In genomic region chr12:69296511-69297410, GRCm38 (mm10) we compare ENCODE assay signal across 1 mouse cellular context.
TF ChIP-seq lines count a peak whose summit lies in the region.

Gene Klhdc2 (plus strand): TSS chr12:69296681.

TF ChIP-seq in CH12.LX, 34 proteins besides CTCF, POLR2A, EP300 and RAD21 (continued from another document):
- no peak for TF ChIP-seq POLR2AphosphoS2 (IDR thresholded peaks at IDR 0.05; ENCODE audit: low read depth, low read length)
- peak; percentile 81; the same call in 1 of the 2 replicates for TF ChIP-seq MEF2A (IDR thresholded peaks at IDR 0.05; ENCODE audit: borderline replicate concordance, low read depth, low read length)
- TF ChIP-seq SMC3 (IDR thresholded peaks at IDR 0.05; ENCODE audit: low read depth, low read length): no peak
- TF ChIP-seq HCFC1 (IDR thresholded peaks at IDR 0.05; ENCODE audit: low read depth, low read length): peak; percentile 91
- peak; percentile 75 for TF ChIP-seq TBP (conservative IDR thresholded peaks at IDR 0.05; ENCODE audit: low read depth, low read length)
- TF ChIP-seq NRF1 (IDR thresholded peaks at IDR 0.05; ENCODE audit: low read depth, low read length): peak; percentile 48
- TF ChIP-seq GABPA (IDR thresholded peaks at IDR 0.05; ENCODE audit: insufficient replicate concordance, low read depth, low read length): no peak
- no peak for TF ChIP-seq USF2 (conservative IDR thresholded peaks at IDR 0.05; ENCODE audit: low read depth, low read length)
- TF ChIP-seq MXI1 (IDR thresholded peaks at IDR 0.05; ENCODE audit: low read depth, low read length): peak; percentile 40; the same call in 1 of the 2 replicates
- no peak for TF ChIP-seq USF1 (IDR thresholded peaks at IDR 0.05; ENCODE audit: low read depth, low read length)
- TF ChIP-seq JUND (conservative IDR thresholded peaks at IDR 0.05; ENCODE audit: low read depth, low read length): no peak
- peak; percentile 78 for TF ChIP-seq IRF4 (IDR thresholded peaks at IDR 0.05; ENCODE audit: low read depth, low read length)
- 0 out of 2 replicates have a peak, but pooled peaks have one; percentile 35 for TF ChIP-seq MAZ (IDR thresholded peaks at IDR 0.05; ENCODE audit: low read depth, low read length)
- TF ChIP-seq UBTF (IDR thresholded peaks at IDR 0.05; ENCODE audit: low read depth, low read length): peak; percentile 80
- TF ChIP-seq RCOR1 (conservative IDR thresholded peaks at IDR 0.05; ENCODE audit: low read depth, low read length): 0 out of 2 replicates have a peak, but pooled peaks have one; percentile 16
- peak; percentile 85 for TF ChIP-seq TCF12 (IDR thresholded peaks at IDR 0.05; ENCODE audit: low read depth, low read length)
- TF ChIP-seq ZNF384 (IDR thresholded peaks at IDR 0.05; ENCODE audit: low read depth, low read length): no peak
- peak; percentile 90 for TF ChIP-seq SIN3A (IDR thresholded peaks at IDR 0.05; ENCODE audit: low read length)
- TF ChIP-seq MAFK (IDR thresholded peaks at IDR 0.05; ENCODE audit: insufficient replicate concordance, low read length): no peak
- no peak for TF ChIP-seq PAX5 (IDR thresholded peaks at IDR 0.05; ENCODE audit: low read length)
- no peak for TF ChIP-seq ETS1 (conservative IDR thresholded peaks at IDR 0.05; ENCODE audit: low read depth, low read length)
- no peak for TF ChIP-seq BHLHE40 (IDR thresholded peaks at IDR 0.05; ENCODE audit: low read depth, low read length)
